Mouse (Mus musculus): ENCODE data around the gene Fsip1.

DNA sequence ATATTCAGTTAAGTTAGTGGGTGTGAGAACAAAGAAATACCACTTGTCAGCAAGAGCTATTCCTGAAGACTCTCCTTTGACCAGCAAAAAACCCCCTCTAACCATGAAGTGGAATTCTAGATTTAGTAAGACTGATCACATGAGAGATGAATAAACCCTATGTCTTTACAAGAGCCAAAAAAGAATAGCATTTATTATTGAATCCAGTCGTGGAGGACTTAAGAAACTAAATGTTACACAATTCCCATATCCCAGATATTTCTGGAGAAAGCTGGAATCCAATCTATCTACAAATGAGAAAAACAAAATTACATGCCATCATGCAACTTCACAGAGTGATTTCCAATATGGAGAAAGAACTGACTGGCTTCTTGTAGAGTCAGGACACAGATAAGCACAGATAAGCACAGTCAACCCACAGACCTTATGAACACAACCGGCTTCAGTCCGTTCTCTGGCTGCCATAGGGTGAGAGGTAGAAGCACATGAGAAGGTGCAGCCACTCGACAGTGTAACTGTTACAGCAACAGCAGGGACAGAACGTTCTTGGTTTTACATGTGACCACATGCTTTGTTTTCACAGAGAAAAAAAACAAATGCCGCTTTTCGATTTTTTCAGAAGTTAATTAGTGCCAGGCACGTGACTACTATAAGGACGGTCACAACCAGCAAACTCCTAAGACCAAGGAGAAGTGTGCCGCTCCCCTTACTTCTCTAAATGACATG, 31.3 kb downstream of the Fsip1 start:
- TF ChIP-seq CTCF (conservative IDR thresholded peaks at IDR 0.05 in 1 of 2, IDR thresholded peaks at IDR 0.05 in 1 of 2; ENCODE audit: low read depth in 2 of 2, low read length in 2 of 2), result no peak
- TF ChIP-seq POLR2A (IDR thresholded peaks at IDR 0.05; ENCODE audit: low read depth, low read length), result no peak

Measured in CH12.LX (cell line).